Mouse (Mus musculus) intestine, embryonic 16.5 days (tissue): ENCODE results near the gene Gm17783. TPM values are rescaled to one million over a fixed set of nuclear protein-coding genes. Genes with fewer than 3 reads are reported as not detected.
"Not testable (repeated sequence)": the region's sequence is repeated elsewhere in the genome, so short reads cannot be mapped to it uniquely, and the experiment has no call there.

Source experiments
- ATAC-seq: fragments of 200-750 bp; cut with Nextera tagmentation; 2 replicates; pipeline ENCODE4 v1.8.0; 2017; ENCODE audit warnings: moderate TSS enrichment, moderate library complexity
- H3K27ac ChIP-seq: fragments of 300-500 bp; sonication (generic); 2 replicates; pipeline ENCODE4 v1.5.1; 2014; ENCODE audit warnings: mild to moderate bottlenecking, low read length
- H3K27me3 ChIP-seq: fragments of 300-500 bp; sonication (generic); replicated peaks from 2 replicates; pipeline ENCODE4 v1.6.1; 2014; ENCODE audit warnings: low read length, control low read depth, mixed read lengths; ENCODE audit not compliant: control insufficient read depth, insufficient read depth
- H3K36me3 ChIP-seq: fragments of 300-500 bp; sonication (generic); 2 replicates; pipeline ENCODE4 v1.6.1; 2014; ENCODE audit warnings: low read length, control low read depth; ENCODE audit not compliant: control insufficient read depth, insufficient read depth
- H3K4me1 ChIP-seq: fragments of 300-500 bp; sonication (generic); 2 replicates; pipeline ENCODE4 v1.6.1; 2014; ENCODE audit warnings: low read length, control low read depth, mixed read lengths; ENCODE audit not compliant: control insufficient read depth, insufficient read depth
- H3K4me2 ChIP-seq: fragments of 300-500 bp; sonication (generic); 2 replicates; pipeline ENCODE4 v1.6.1; 2014; ENCODE audit warnings: low read depth, low read length, control low read depth
- H3K4me3 ChIP-seq: fragments of 300-500 bp; sonication (generic); 2 replicates; pipeline ENCODE4 v1.5.1; 2014; ENCODE audit warnings: mild to moderate bottlenecking, low read length
- H3K9ac ChIP-seq: fragments of 300-500 bp; sonication (generic); 2 replicates; pipeline ENCODE4 v1.6.1; 2014; ENCODE audit warnings: low read depth, low read length
- H3K9me3 ChIP-seq: fragments of 300-500 bp; sonication (generic); 2 replicates; pipeline ENCODE4 v1.6.1; 2016; ENCODE audit warnings: low read length, control low read depth; ENCODE audit not compliant: control insufficient read depth
- WGBS: fragments of 180-500 bp; shearing (Covaris S2); extraction: QIAGEN DNeasy Blood & Tissue Kit; methylation state at CpG from one replicate; pipeline ENCODE4 v1.1.7; 2014; 5-methylcytosine and 5-hydroxymethylcytosine counted together
- polyA plus RNA-seq: library from polyadenylated mRNA; unstranded; fragments of >200 nt; fragmentation: Nextera tagmentation; extraction: Ambion mirVana; gene quantifications from 2 replicates; pipeline ENCODE4 v1.2.1, GENCODE M21; 2015

Gm17783 gene
- 7.2 and 7.6 TPM in 2 replicates for polyA plus RNA-seq

DNA sequence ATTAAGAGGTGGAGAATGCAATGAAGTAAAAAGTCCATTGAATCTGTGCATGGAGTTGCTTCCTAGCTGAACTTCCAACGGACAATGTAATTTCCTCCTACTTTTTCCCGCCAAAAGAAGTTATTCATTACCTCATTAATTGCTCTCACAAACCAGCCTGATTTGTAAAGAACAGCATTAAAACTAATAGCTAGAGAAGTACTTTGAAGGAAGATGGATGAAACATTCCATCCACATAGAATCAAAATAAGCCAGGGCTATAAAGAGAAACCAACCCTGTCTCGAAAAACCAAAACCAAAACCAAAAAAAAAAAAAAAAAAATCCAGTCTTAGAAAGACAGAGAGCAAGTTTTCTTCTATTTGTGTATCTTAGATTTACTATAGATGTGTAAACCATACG, at the start of gene Gm17783:
TSS of gene Gm17783 (minus strand) at position 101 of the 400 bp plus-strand sequence.
- H3K4me3 ChIP-seq, result 0 out of 2 replicates have a peak within 1 kb of the TSS, but pooled peaks have one; percentile 9
- H3K36me3 ChIP-seq, result no peaks in the 10 kb centered on the region
- peak within 1 kb of the TSS; percentile 22; the same call in 1 of the 2 replicates for H3K4me2 ChIP-seq
- H3K9ac ChIP-seq, result no peak within 1 kb of the TSS
- no peak within 1 kb of the TSS for H3K27ac ChIP-seq
- no peak for ATAC-seq
- no peaks in the 10 kb centered on the region for H3K27me3 ChIP-seq
- H3K9me3 ChIP-seq, result no peaks in the 10 kb centered on the region
- H3K4me1 ChIP-seq, result no peaks in the 10 kb centered on the region
- WGBS, result 63% methylated on average over 4 of the region's 4 CpGs

DNA sequence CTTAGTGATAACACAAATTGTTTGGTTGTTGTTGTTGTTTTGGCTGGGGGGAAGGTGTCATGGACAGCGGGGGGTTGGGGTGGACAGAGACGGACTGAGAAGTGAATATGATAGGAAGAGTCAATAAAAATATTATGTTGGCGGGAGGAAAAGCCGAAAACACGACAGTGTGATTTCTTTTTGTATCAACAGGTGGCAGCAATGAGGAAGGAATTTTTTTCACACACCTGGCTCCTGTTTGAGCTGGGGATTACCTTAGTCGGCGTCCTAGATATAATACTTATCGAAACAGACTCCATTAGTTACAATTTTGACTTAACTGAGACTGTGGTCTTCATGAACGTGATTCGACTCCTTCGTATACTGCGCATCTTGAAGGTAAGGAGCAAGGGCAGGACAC, 48.0 kb upstream of the Gm17783 start:
- 62% methylated on average over 12 of the region's 12 CpGs for WGBS
- no peaks in the 10 kb centered on the region for H3K27me3 ChIP-seq
- no peak overlapping the region for H3K9ac ChIP-seq
- H3K36me3 ChIP-seq, result no peaks in the 10 kb centered on the region
- no peak overlapping the region for H3K4me2 ChIP-seq
- no peaks in the 10 kb centered on the region for H3K9me3 ChIP-seq
- ATAC-seq, result no peak
- no peak overlapping the region for H3K27ac ChIP-seq
- no peak overlapping the region for H3K4me3 ChIP-seq
- H3K4me1 ChIP-seq, result no peaks in the 10 kb centered on the region

DNA sequence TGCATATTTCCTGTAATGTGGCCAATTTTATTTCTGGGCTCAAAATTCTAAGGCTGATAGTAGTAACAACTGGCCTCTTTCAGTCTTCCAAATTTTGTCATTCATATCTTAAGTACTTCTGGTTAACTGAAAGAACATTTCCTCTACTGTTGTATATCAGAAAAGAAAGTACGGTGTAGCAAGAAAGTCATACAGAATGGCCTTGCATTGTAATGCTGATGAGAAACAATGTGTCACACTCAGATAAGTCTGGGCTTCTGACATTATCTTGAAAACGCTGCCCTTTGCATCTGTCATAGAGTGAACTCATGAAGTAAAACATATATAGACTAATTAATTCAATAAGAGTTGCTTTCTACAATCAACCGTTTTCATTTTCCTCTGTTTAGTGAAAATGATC, 40.5 kb upstream of the Gm17783 start:
- WGBS, result 84% methylated on average over 3 of the region's 3 CpGs
- Histone ChIP-seq H3K4me1 (no peaks in the 10 kb centered on the region), H3K36me3 (no peaks in the 10 kb centered on the region), H3K9me3 (no peaks in the 10 kb centered on the region), H3K27ac (no peak overlapping the region), H3K27me3 (no peaks in the 10 kb centered on the region), H3K9ac (no peak overlapping the region), H3K4me2 (no peak overlapping the region), H3K4me3 (no peak overlapping the region)
- ATAC-seq, result no peak

DNA sequence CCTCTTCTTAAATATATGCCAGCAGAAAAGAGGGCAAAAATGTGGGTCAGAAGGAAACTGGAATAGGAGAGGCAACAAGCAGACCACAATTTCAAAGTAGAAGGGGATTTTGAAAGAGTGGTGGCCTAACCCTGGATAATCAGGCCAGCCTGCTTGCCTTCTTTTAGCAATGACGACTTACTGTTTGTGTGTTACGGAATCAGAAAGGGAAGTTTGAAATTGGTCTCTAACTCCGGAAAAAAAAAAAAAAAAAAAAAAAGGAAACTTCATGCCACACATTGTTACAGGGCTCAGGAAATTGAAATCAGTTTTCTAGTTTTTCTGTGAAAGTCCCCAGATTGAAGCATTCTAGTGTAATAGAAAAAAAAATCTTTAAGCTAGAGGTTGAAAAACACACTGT, 29.9 kb upstream of the Gm17783 start:
- 60% methylated on average over 3 of the region's 3 CpGs for whole genome bisulfite sequencing
- no peak overlapping the region for H3K4me2 ChIP-seq
- H3K27me3 ChIP-seq, result no peaks in the 10 kb centered on the region

DNA sequence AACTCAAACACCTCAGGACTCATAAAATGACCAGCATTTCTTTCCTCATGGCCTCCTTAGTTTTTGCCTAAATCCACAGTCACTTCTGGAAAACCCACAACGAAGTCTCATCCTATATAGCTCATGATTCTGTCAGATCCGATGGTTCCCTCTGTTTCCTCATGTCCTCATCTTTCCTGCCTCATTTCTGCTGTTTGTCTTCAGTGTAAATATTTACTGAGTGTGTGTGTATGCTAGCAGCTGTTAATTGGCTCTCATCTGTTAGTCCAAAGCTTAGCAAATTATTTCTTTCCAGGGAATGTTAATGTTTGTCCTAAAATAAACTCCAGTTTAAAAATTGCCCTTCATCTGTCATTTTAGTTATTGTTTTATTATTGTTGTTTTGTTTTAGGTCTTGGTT, 19.7 kb upstream of the Gm17783 start:
- Histone ChIP-seq H3K9ac (no peak overlapping the region), H3K36me3 (no peaks in the 10 kb centered on the region), H3K4me1 (no peaks in the 10 kb centered on the region), H3K27ac (no peak overlapping the region), H3K27me3 (no peaks in the 10 kb centered on the region), H3K4me3 (no peak overlapping the region), H3K4me2 (no peak overlapping the region), H3K9me3 (no peaks in the 10 kb centered on the region)
- ATAC-seq, result no peak; the same call in 1 of the 2 replicates
- 41% methylated on average over 2 of the region's 2 CpGs for WGBS

More for the DNA sequence above, 29.9 kb upstream of the Gm17783 start:
- H3K4me1 ChIP-seq, result no peaks in the 10 kb centered on the region
- no peaks in the 10 kb centered on the region for H3K36me3 ChIP-seq
- H3K9me3 ChIP-seq, result no peaks in the 10 kb centered on the region
- no peak for ATAC-seq
- H3K4me3 ChIP-seq, result no peak overlapping the region
- no peak overlapping the region for H3K9ac ChIP-seq
- no peak overlapping the region for H3K27ac ChIP-seq

DNA sequence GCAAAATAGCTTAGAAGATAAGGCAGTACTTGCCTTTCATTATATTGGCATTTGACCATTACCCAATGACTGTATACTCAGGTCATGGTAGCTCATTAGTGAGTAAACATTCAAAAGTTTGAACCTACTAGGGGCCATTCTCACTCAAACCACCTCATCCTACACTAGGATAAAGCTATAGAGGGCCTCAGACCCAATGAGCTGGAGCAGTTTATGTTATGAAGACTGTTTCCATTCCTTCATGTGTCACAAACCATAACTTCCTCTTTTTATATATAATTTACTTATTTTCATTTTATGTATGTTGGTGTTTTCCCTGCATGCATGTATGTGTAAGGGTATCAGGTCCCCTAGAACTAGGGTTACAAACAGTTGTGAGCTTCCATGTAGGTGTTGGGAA, 16.1 kb upstream of the Gm17783 start:
- Histone ChIP-seq H3K36me3 (no peaks in the 10 kb centered on the region), H3K27me3 (no peaks in the 10 kb centered on the region), H3K4me1 (no peaks in the 10 kb centered on the region), H3K9ac (no peak overlapping the region), H3K4me3 (no peak overlapping the region), H3K27ac (no peak overlapping the region), H3K4me2 (no peak overlapping the region), H3K9me3 (no peaks in the 10 kb centered on the region)
- no peak for ATAC-seq

DNA sequence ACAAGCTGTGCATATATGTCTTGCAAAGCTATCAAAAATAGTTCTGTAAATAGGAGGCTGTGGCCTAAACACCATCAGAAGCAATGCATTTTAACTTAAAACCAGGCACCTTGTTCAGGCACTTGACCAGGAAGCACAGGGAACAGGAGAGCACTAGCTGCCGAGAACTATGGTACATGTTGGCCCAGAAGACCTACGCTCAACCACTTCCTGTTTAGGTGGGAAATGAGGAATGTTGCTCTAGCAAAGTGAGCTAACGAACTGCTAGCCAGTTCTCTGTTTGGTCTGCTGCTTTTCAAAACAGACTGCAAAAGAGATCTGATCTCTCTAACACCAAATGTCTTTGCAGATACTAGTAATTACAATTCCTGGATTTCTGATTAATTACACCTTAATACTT, 12.5 kb upstream of the Gm17783 start:
- no peaks in the 10 kb centered on the region for H3K27me3 ChIP-seq
- no peak overlapping the region for H3K4me3 ChIP-seq
- no peaks in the 10 kb centered on the region for H3K4me1 ChIP-seq
- 64% methylated on average over 3 of the region's 3 CpGs for WGBS
- ATAC-seq, result no peak
- no peaks in the 10 kb centered on the region for H3K36me3 ChIP-seq
- H3K9ac ChIP-seq, result no peak overlapping the region
- H3K27ac ChIP-seq, result no peak overlapping the region
- H3K4me2 ChIP-seq, result no peak overlapping the region
- H3K9me3 ChIP-seq, result no peaks in the 10 kb centered on the region

DNA sequence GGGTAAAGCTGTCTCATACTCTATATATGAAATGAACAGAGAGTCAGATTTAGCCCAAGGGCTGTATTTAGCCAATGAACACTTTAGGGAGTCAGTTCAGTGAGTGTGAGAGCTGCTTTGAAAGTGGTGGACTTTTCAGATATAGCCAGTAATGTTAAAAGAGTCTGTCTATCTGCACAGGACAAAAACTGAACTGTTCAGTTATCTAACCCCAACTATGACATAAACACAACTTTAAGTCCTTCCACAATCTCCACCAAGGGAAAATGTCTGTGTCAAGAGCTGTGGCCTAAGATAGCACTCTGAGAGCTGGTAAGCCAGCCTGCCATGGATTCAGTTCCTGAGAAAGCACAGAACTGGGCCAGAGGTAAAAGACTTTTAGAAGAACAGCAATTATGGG, 10.3 kb upstream of the Gm17783 start:
- H3K27me3 ChIP-seq, result no peaks in the 10 kb centered on the region
- no peak for ATAC-seq
- H3K4me1 ChIP-seq, result no peaks in the 10 kb centered on the region
- H3K36me3 ChIP-seq, result no peaks in the 10 kb centered on the region
- H3K9ac ChIP-seq, result no peak overlapping the region
- no peak overlapping the region for H3K4me2 ChIP-seq
- H3K27ac ChIP-seq, result no peak overlapping the region
- H3K9me3 ChIP-seq, result no peaks in the 10 kb centered on the region
- H3K4me3 ChIP-seq, result no peak overlapping the region

DNA sequence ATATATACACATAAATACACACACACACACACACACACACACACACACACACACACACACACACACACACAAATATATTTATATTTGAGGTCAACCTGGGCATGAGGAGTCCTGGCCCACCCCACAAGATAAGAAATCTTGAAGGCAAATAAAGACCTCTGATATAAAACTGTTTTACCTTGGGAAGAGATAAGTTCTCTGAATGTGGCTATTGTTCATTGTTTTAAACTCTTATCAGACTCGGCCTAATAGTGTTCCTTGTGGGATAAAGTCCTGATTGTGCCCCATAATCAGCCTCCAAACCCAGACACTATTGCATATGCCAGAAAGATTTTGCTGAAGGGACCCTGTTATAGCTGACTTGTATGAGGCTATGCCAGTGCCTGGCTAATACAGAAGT, 6.5 kb upstream of the Gm17783 start:
- not testable (repeated sequence) for H3K27ac ChIP-seq, H3K9me3 ChIP-seq, H3K4me1 ChIP-seq, H3K4me2 ChIP-seq, H3K9ac ChIP-seq, H3K27me3 ChIP-seq, H3K36me3 ChIP-seq, H3K4me3 ChIP-seq
- peak; percentile 84 for ATAC-seq
- 48% methylated on average over 1 of the region's 1 CpGs for WGBS

DNA sequence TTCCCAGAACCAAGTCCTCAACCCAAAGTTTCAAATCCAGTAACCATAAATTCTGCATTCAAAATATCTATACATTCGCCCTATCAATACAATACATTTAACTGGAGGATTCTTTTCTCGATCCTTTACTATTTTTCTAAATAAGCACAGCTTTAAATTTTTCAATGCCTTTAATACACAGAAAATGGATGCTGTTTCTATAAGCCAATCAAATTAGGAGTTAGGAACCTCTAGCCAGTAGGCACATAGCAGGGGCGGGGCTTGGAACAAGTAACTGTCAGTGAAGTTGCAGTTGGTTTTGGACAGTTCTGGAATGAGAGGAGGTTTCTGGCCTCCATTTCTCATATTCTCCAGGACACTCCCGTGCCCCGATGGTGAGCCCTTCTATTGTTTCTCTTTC, 3.2 kb upstream of the Gm17783 start, which contains the start of gene Slc9c1:
TSS of gene Slc9c1 (plus strand) at position 301 of the 400 bp plus-strand sequence.
- H3K27ac ChIP-seq, result no peak within 1 kb of the TSS
- ATAC-seq, result no peak
- H3K9ac ChIP-seq, result no peak within 1 kb of the TSS
- no peak within 1 kb of the TSS for H3K4me3 ChIP-seq
- H3K4me1 ChIP-seq, result no peaks in the 10 kb centered on the region
- H3K9me3 ChIP-seq, result no peaks in the 10 kb centered on the region
- whole genome bisulfite sequencing, result 90% methylated on average over 5 of the region's 5 CpGs
- H3K36me3 ChIP-seq, result no peaks in the 10 kb centered on the region
- H3K27me3 ChIP-seq, result no peaks in the 10 kb centered on the region
- H3K4me2 ChIP-seq, result no peak within 1 kb of the TSS
